Mouse (Mus musculus) kidney, embryonic 14.5 days (tissue): ENCODE measurements around the gene Inhbb. TPM values are rescaled to one million over a fixed set of nuclear protein-coding genes. Genes with fewer than 3 reads are reported as not detected.

Experiments used
- ATAC-seq: fragments of 200-750 bp; cut with Nextera tagmentation; 2 replicates; pipeline ENCODE4 v1.8.0; 2017; ENCODE audit warnings: moderate number of reproducible peaks, mild to moderate bottlenecking, moderate TSS enrichment, moderate library complexity; ENCODE audit not compliant: low FRiP score, low TSS enrichment
- H3K27ac ChIP-seq: fragments of 300-500 bp; sonication (generic); 2 replicates; pipeline ENCODE4 v1.5.1; 2014; ENCODE audit warnings: low read depth, mild to moderate bottlenecking, low read length, moderate library complexity, mixed read lengths
- H3K27me3 ChIP-seq: fragments of 300-500 bp; sonication (generic); 2 replicates; pipeline ENCODE4 v1.6.1; 2014; ENCODE audit warnings: mild to moderate bottlenecking, low read length; ENCODE audit not compliant: control insufficient read depth, insufficient read depth
- H3K36me3 ChIP-seq: fragments of 300-500 bp; sonication (generic); 2 replicates; pipeline ENCODE4 v1.6.1; 2014; ENCODE audit warnings: low read length, mixed read lengths; ENCODE audit not compliant: control insufficient read depth, insufficient read depth
- H3K4me1 ChIP-seq: fragments of 300-500 bp; sonication (generic); 2 replicates; pipeline ENCODE4 v1.6.1; 2014; ENCODE audit warnings: low read length, mixed read lengths; ENCODE audit not compliant: control insufficient read depth, insufficient read depth
- H3K4me2 ChIP-seq: fragments of 300-500 bp; sonication (generic); replicated peaks from 2 replicates; pipeline ENCODE4 v1.6.1; 2014; ENCODE audit warnings: low read depth, mild to moderate bottlenecking, low read length
- H3K4me3 ChIP-seq: fragments of 300-500 bp; sonication (generic); 2 replicates; pipeline ENCODE4 v1.5.1; 2014; ENCODE audit warnings: mild to moderate bottlenecking, low read length
- H3K9ac ChIP-seq: fragments of 300-500 bp; sonication (generic); 2 replicates; pipeline ENCODE4 v1.6.1; 2014; ENCODE audit warnings: low read depth, mild to moderate bottlenecking, low read length, moderate library complexity
- H3K9me3 ChIP-seq: fragments of 300-500 bp; sonication (generic); 2 replicates; pipeline ENCODE4 v1.6.1; 2016; ENCODE audit warnings: low read length; ENCODE audit not compliant: control insufficient read depth
- WGBS: fragments of 180-500 bp; shearing (Covaris S2); extraction: QIAGEN DNeasy Blood & Tissue Kit; methylation state at CpG from one replicate; pipeline ENCODE4 v1.1.7; 2014; 5-methylcytosine and 5-hydroxymethylcytosine counted together
- polyA plus RNA-seq: library from polyadenylated mRNA; unstranded; fragments of >200 nt; fragmentation: Nextera tagmentation; extraction: Ambion mirVana; gene quantifications from 2 replicates; pipeline ENCODE4 v1.2.1, GENCODE M21; 2014

Inhbb gene
- polyA plus RNA-seq, 1 experiment from 2014 or later: 0.16 TPM

DNA sequence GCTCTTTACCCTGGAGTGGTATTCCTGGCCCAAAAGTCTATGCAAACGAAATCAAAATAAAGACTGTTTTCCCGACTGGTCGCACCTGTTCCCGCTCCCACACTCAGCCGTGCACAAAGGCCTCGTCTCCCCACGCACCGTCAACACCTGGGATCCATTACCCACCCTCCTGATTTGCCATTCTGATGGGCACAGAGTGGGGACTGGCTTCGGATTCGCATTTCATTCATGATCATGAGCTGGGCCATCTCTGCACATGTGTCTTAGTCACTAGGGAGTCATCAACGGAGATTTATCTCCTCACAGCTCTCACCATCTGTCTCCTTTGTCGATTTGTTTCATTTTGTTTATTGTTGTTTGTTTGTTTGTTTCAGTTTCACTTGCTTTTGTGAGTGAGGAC lies 54.5 kb downstream of the Inhbb start:
- no peak overlapping the region for H3K4me2 ChIP-seq
- H3K4me1 ChIP-seq: no peaks in the 10 kb centered on the region
- no peak overlapping the region for H3K4me3 ChIP-seq
- no peaks in the 10 kb centered on the region for H3K9me3 ChIP-seq
- no peak overlapping the region for H3K9ac ChIP-seq
- 69% methylated on average over 12 of the region's 12 CpGs for WGBS
- H3K36me3 ChIP-seq: no peaks in the 10 kb centered on the region
- no peak overlapping the region for H3K27ac ChIP-seq
- H3K27me3 ChIP-seq: no peaks in the 10 kb centered on the region
- no peak for ATAC-seq

DNA sequence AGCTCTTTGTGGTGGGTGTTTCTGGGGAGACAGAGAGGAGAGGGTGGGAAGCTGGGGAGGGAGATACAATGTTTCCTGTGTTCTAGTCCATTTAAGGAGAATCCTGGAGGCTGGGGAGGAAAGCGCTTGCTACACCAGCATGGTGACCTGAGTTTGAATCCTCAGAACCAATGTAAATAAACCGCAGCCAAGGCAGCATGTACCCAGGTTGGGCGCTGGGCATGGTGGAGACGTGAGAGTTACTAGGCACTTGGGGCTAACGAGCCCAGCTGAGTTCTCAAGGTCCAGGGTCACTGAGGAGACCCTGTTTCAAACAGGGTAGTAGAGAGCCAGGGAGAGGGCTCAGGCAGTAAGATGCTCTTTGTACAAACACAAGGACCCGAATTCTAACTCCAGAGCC lies 55.7 kb downstream of the Inhbb start:
- Histone ChIP-seq H3K27ac (no peak overlapping the region), H3K9ac (no peak overlapping the region), H3K4me2 (no peak overlapping the region), H3K4me3 (no peak overlapping the region), H3K36me3 (no peaks in the 10 kb centered on the region), H3K27me3 (no peaks in the 10 kb centered on the region), H3K9me3 (no peaks in the 10 kb centered on the region), H3K4me1 (no peaks in the 10 kb centered on the region)
- WGBS: 63% methylated on average over 6 of the region's 6 CpGs
- ATAC-seq: no peak

Other genes starting within 250 kb of the Inhbb start
- gene Ralb, start 82.5 kb upstream of the Inhbb start, polyA plus RNA-seq: 84.7 and 123 TPM in 2 replicates
- 23.8 and 28.4 TPM in 2 replicates for gene Tmem185b, start 103.9 kb upstream of the Inhbb start, polyA plus RNA-seq
- 43.4 and 80.2 TPM in 2 replicates for gene Epb41l5, start 226.8 kb upstream of the Inhbb start, polyA plus RNA-seq